In genomic region chr19:53193964-53194582, GRCm38 (mm10) we compare ENCODE assay signal across 8 mouse cellular contexts. TPM values are rescaled to one million over a fixed set of nuclear protein-coding genes. Genes with fewer than 3 reads are reported as not detected.
DNase-seq lines count a peak whose midpoint lies in the region; ATAC-seq and TF ChIP-seq lines count a peak whose summit lies in the region.

No protein-coding gene starts in this region.

- peak; percentile 82 for ATAC-seq in common myeloid progenitor, adult 5-6 weeks (replicated peaks; ENCODE audit: low read depth, poor library complexity, severe bottlenecking)
- ATAC-seq in liver, embryonic 11.5 days (replicated peaks; ENCODE audit: low FRiP score), result peak; percentile 77
- ATAC-seq in neutrophil, adult 5-6 weeks (ENCODE audit: extremely low read depth, insufficient number of reproducible peaks, low FRiP score, poor library complexity, severe bottlenecking), result peak; percentile 56
- no peak for ATAC-seq in kidney, embryonic 16.5 days (ENCODE audit: low FRiP score, low TSS enrichment)

- H3K9ac ChIP-seq in liver, embryonic 11.5 days (ENCODE audit: low read depth, low read length), result peak overlapping the region; percentile 61
- H3K9ac ChIP-seq in kidney, embryonic 16.5 days (replicated peaks; ENCODE audit: low read length), result no peak overlapping the region

- no peaks in the 10 kb centered on the region for H3K9me3 ChIP-seq in liver, embryonic 11.5 days (ENCODE audit: control insufficient read depth, low read length)
- H3K9me3 ChIP-seq in kidney, embryonic 16.5 days (ENCODE audit: low read length), result no peaks in the 10 kb centered on the region

- intact Hi-C loops in left cerebral cortex, adult 2 months (cut with DNase I), result no loop called here
- intact Hi-C loops in left cerebral cortex, postnatal 4 days (cut with DNase I), result no loop called here

- DNase-seq in left cerebral cortex, adult 2 months (ENCODE audit: extremely low spot score in 1 of 2, low spot score in 2 of 2), result no peak
- DNase-seq in left cerebral cortex, postnatal 4 days, result no peak
- DNase-seq in liver, embryonic 11.5 days (ENCODE audit: low spot score), result peak; percentile 49
- DNase-seq in layer of hippocampus, postnatal 10 days (ENCODE audit: low spot score in 2 of 2), result no peak
- DNase-seq in ovary, postnatal 10 days (ENCODE audit: low spot score), result no peak

- TF ChIP-seq CTCF in left cerebral cortex, adult 2 months (IDR thresholded peaks at IDR 0.05), result no peak

- H3K36me3 ChIP-seq in liver, embryonic 11.5 days (ENCODE audit: control insufficient read depth, insufficient read depth, low read length), result no peaks in the 10 kb centered on the region
- H3K36me3 ChIP-seq in kidney, embryonic 16.5 days (ENCODE audit: insufficient read depth, low read length), result no peaks in the 10 kb centered on the region

- WGBS in liver, embryonic 11.5 days, result 42% methylated on average over 11 of the region's 11 CpGs
- 76% methylated on average over 11 of the region's 11 CpGs for WGBS in kidney, embryonic 16.5 days

- peak overlapping the region; percentile 80 for H3K27ac ChIP-seq in left cerebral cortex, adult 2 months
- H3K27ac ChIP-seq in liver, embryonic 11.5 days (ENCODE audit: low read depth, low read length), result peak overlapping the region; percentile 92
- no peak overlapping the region for H3K27ac ChIP-seq in kidney, embryonic 16.5 days (ENCODE audit: low read length)

- H3K4me1 ChIP-seq in liver, embryonic 11.5 days (replicated peaks; ENCODE audit: control insufficient read depth, insufficient read depth, low read length), result peaks cover 40% of the 10 kb centered on the region
- peaks cover 8% of the 10 kb centered on the region; the same call in 1 of the 2 replicates for H3K4me1 ChIP-seq in kidney, embryonic 16.5 days (ENCODE audit: insufficient read depth, low read length)

- peak overlapping the region; percentile 58 for H3K4me2 ChIP-seq in liver, embryonic 11.5 days
- H3K4me2 ChIP-seq in kidney, embryonic 16.5 days (replicated peaks; ENCODE audit: low read depth, low read length), result no peak overlapping the region

- no peak overlapping the region; the same call in 1 of the 2 replicates for H3K4me3 ChIP-seq in left cerebral cortex, adult 2 months
- H3K4me3 ChIP-seq in liver, embryonic 11.5 days (ENCODE audit: low read depth, low read length), result peak overlapping the region; percentile 41
- no peak overlapping the region for H3K4me3 ChIP-seq in kidney, embryonic 16.5 days (ENCODE audit: low read length)

- H3K27me3 ChIP-seq in liver, embryonic 11.5 days (replicated peaks; ENCODE audit: control insufficient read depth, insufficient read depth, low read length), result no peaks in the 10 kb centered on the region
- no peaks in the 10 kb centered on the region for H3K27me3 ChIP-seq in kidney, embryonic 16.5 days (ENCODE audit: insufficient read depth, low read length)

RNA-seq across cellular contexts. Expression of gene Add3, which starts 53.8 kb away (rescaled TPM):
- total RNA-seq in left cerebral cortex, adult 2 months (2021), result 10 to 100 TPM; 84.4 to 86.9 TPM
- total RNA-seq in left cerebral cortex, postnatal 4 days (2021), result 10 to 100 TPM; 93.4 to 93.5 TPM
- 61.2 and 65.6 TPM in 2 replicates for total RNA-seq in common myeloid progenitor, adult 5-6 weeks (2017)
- 65.0 and 69.0 TPM in 2 replicates for polyA plus RNA-seq in liver, embryonic 11.5 days (2014; fragmentation: Nextera tagmentation; extraction: Ambion mirVana)
- total RNA-seq in neutrophil, adult 5-6 weeks (2017), result 397 and 420 TPM in 2 replicates
- total RNA-seq in layer of hippocampus, postnatal 10 days (2021), result 100 to 1,000 TPM; 120 to 122 TPM
- 85.1 and 87.0 TPM in 2 replicates for polyA plus RNA-seq in kidney, embryonic 16.5 days (2015; fragmentation: Nextera tagmentation; extraction: Ambion mirVana)
